ENCODE assay signal across 15 mouse cellular contexts in the genomic region with DNA sequence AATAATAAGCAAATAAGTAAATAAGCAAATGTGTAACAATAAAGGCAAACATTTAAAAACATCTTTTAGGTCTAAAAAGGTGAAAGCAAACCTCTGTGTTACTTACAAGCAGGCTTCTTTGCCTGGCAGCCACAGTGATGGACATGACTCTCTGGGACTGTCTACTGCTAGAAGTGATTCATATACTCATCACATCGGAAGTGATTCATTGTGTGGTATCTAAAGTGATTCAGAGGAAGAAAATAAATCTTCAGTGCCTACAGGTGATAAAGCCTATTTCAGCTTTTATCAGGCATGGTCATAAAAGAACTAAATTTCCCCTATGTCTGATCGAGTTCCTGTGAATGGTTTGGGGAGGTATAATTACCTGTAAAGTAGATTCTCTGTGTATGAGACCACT.
"Had no signal": no experiment of that assay in that cellular context is flagged by ENCODE, and none has a peak within 500 bp of the region (broad histone marks: within the 10 kb centered on the region; RNA-seq: fewer than 3 reads in every experiment).

No protein-coding gene starts in this region.

- H3K27me3 ChIP-seq: kidney, embryonic 15.5 days; midbrain, embryonic 15.5 days had no signal

- H3K9ac ChIP-seq: kidney, embryonic 15.5 days; liver, embryonic 13.5 days; midbrain, embryonic 12.5 days; midbrain, embryonic 15.5 days; neural tube, embryonic 13.5 days had no signal

- H3K27ac ChIP-seq: kidney, embryonic 15.5 days; left cerebral cortex, adult 2 months; liver, embryonic 13.5 days; midbrain, embryonic 12.5 days; midbrain, embryonic 15.5 days; neural tube, embryonic 13.5 days had no signal

- DNase-seq: kidney, postnatal 10 days; kidney, postnatal 36 days; layer of hippocampus, postnatal 36 days; liver, embryonic 13.5 days; lung, adult 2 months; lung, postnatal 14 days; lung, postnatal 4 days; retina, postnatal 1 day; thymus, adult 18-20 months; thymus, postnatal 36 days had no signal

- H3K4me1 ChIP-seq: midbrain, embryonic 12.5 days had no signal

- H3K4me3 ChIP-seq: kidney, embryonic 15.5 days; left cerebral cortex, adult 2 months; liver, embryonic 13.5 days; midbrain, embryonic 12.5 days; midbrain, embryonic 15.5 days; neural tube, embryonic 13.5 days had no signal

- ATAC-seq: midbrain, embryonic 15.5 days had no signal

- H3K36me3 ChIP-seq: kidney, embryonic 15.5 days; liver, embryonic 13.5 days; midbrain, embryonic 12.5 days; midbrain, embryonic 15.5 days; neural tube, embryonic 13.5 days had no signal

- H3K4me2 ChIP-seq: kidney, embryonic 15.5 days; liver, embryonic 13.5 days; midbrain, embryonic 12.5 days; midbrain, embryonic 15.5 days; neural tube, embryonic 13.5 days had no signal

- H3K9me3 ChIP-seq: kidney, embryonic 15.5 days; liver, embryonic 13.5 days; midbrain, embryonic 12.5 days; midbrain, embryonic 15.5 days; neural tube, embryonic 13.5 days had no signal
